9 mouse cellular contexts compared by ENCODE assay signal in genomic region chr5:28123455-28123825, GRCm38 (mm10). TPM values are rescaled to one million over a fixed set of nuclear protein-coding genes. Genes with fewer than 3 reads are reported as not detected.
DNase-seq lines count a peak whose midpoint lies in the region; ATAC-seq and TF ChIP-seq lines count a peak whose summit lies in the region.
"Had no signal": no experiment of that assay in that cellular context is flagged by ENCODE, and none has a peak within 500 bp of the region (broad histone marks: within the 10 kb centered on the region; RNA-seq: fewer than 3 reads in every experiment).

No protein-coding gene starts in this region.

- no peaks in the 10 kb centered on the region for H3K36me3 ChIP-seq in kidney, postnatal 0 days (ENCODE audit: insufficient read depth, low read length)
- H3K36me3 ChIP-seq in limb, embryonic 10.5 days, result no peaks in the 10 kb centered on the region
- H3K36me3 ChIP-seq in neural tube, embryonic 14.5 days (ENCODE audit: control insufficient read depth, insufficient read depth, low read length), result no peaks in the 10 kb centered on the region

- TF ChIP-seq CTCF in kidney, postnatal 0 days (IDR thresholded peaks at IDR 0.05; ENCODE audit: low read depth), result no peak

- no peaks in the 10 kb centered on the region for H3K9me3 ChIP-seq in kidney, postnatal 0 days (replicated peaks; ENCODE audit: low read length)
- no peaks in the 10 kb centered on the region for H3K9me3 ChIP-seq in limb, embryonic 10.5 days (replicated peaks)
- H3K9me3 ChIP-seq in neural tube, embryonic 14.5 days (ENCODE audit: control insufficient read depth, low read length), result no peaks in the 10 kb centered on the region

- no peak for ATAC-seq in kidney, postnatal 0 days (replicated peaks; ENCODE audit: low FRiP score, low read depth)
- 0 out of 2 replicates have a peak, but pooled peaks have one; percentile 21 for ATAC-seq in neural tube, embryonic 14.5 days (ENCODE audit: low read depth)

- peak overlapping the region; percentile 25; the same call in 1 of the 2 replicates for H3K4me2 ChIP-seq in kidney, postnatal 0 days (ENCODE audit: low read length)
- no peak overlapping the region for H3K4me2 ChIP-seq in neural tube, embryonic 14.5 days (ENCODE audit: low read depth, low read length)

- no peak overlapping the region for H3K27ac ChIP-seq in kidney, postnatal 0 days
- no peak overlapping the region for H3K27ac ChIP-seq in limb, embryonic 10.5 days
- H3K27ac ChIP-seq in neural tube, embryonic 14.5 days (ENCODE audit: low read depth, low read length), result no peak overlapping the region
- H3K27ac ChIP-seq: left cerebral cortex, adult 2 months had no signal

- no peak overlapping the region for H3K9ac ChIP-seq in kidney, postnatal 0 days (ENCODE audit: low read depth, low read length)
- no peak overlapping the region for H3K9ac ChIP-seq in neural tube, embryonic 14.5 days (replicated peaks; ENCODE audit: low read depth, low read length)

- H3K4me1 ChIP-seq in kidney, postnatal 0 days (replicated peaks; ENCODE audit: insufficient read depth, low read length), result no peaks in the 10 kb centered on the region; the same call in 1 of the 2 replicates
- peaks cover 6% of the 10 kb centered on the region for H3K4me1 ChIP-seq in limb, embryonic 10.5 days
- H3K4me1 ChIP-seq in neural tube, embryonic 14.5 days (ENCODE audit: control insufficient read depth, insufficient read depth, low read length), result no peaks in the 10 kb centered on the region

- peak; percentile 45 for DNase-seq in embryo, embryonic 10.5 days (ENCODE audit: low spot score)
- no peak for DNase-seq in embryo, embryonic 10 days (ENCODE audit: low spot score)
- no peak for DNase-seq in kidney, postnatal 0 days (ENCODE audit: low spot score)
- DNase-seq in kidney, adult 18-20 months, result no peak
- peak; percentile 50 for DNase-seq in limb, embryonic 10.5 days (ENCODE audit: low spot score)
- DNase-seq in adrenal gland, adult 8-10 months, result no peak
- no peak for DNase-seq in layer of hippocampus, postnatal 10 days (ENCODE audit: low spot score in 2 of 2)

- H3K27me3 ChIP-seq in kidney, postnatal 0 days (ENCODE audit: insufficient read depth, low read length), result peaks cover 67% of the 10 kb centered on the region
- H3K27me3 ChIP-seq in limb, embryonic 10.5 days (ENCODE audit: low read depth, poor library complexity, severe bottlenecking), result peaks cover 100% of the 10 kb centered on the region
- H3K27me3 ChIP-seq in neural tube, embryonic 14.5 days (ENCODE audit: control insufficient read depth, insufficient read depth, low read length), result peaks cover 57% of the 10 kb centered on the region

- H3K4me3 ChIP-seq in kidney, postnatal 0 days (replicated peaks; ENCODE audit: low read depth, low read length), result no peak overlapping the region
- H3K4me3 ChIP-seq in limb, embryonic 10.5 days, result no peak overlapping the region
- H3K4me3 ChIP-seq in neural tube, embryonic 14.5 days (ENCODE audit: low read depth, low read length), result peak overlapping the region; percentile 2; the same call in 1 of the 2 replicates
- H3K4me3 ChIP-seq: left cerebral cortex, adult 2 months had no signal

- 2% methylated on average over 11 of the region's 11 CpGs for WGBS in kidney, postnatal 0 days
- WGBS in limb, embryonic 10.5 days, result 2% methylated on average over 11 of the region's 11 CpGs
- under 1% methylated on average over 11 of the region's 11 CpGs for WGBS in neural tube, embryonic 14.5 days

RNA-seq across cellular contexts. Expression of gene En2, which starts 42.1 kb away (rescaled TPM):
- 0.08 TPM in 1 of 2 replicates, not detected in the other for polyA plus RNA-seq in kidney, postnatal 0 days (2015; fragmentation: Nextera tagmentation; extraction: Ambion mirVana)
- not detected in 2 replicates for polyA plus RNA-seq in limb, embryonic 10.5 days (2016; fragmentation: Nextera tagmentation; extraction: Ambion mirVana)
- not detected in 2 replicates for polyA plus RNA-seq in neural tube, embryonic 14.5 days (2014; fragmentation: Nextera tagmentation; extraction: Ambion mirVana)
- total RNA-seq in adrenal gland, adult 8-10 months (2022), result under 1 TPM in 2 of 4 experiments, not detected in 2; 0.38 to 0.41 TPM
- total RNA-seq in layer of hippocampus, postnatal 10 days (2021), result under 1 TPM; 0.11 to 0.14 TPM

RNA-seq across cellular contexts. Expression of gene Insig1, which starts 52.3 kb away (rescaled TPM):
- 44.3 and 48.7 TPM in 2 replicates for polyA plus RNA-seq in kidney, postnatal 0 days (2015; fragmentation: Nextera tagmentation; extraction: Ambion mirVana)
- 78.8 and 91.0 TPM in 2 replicates for polyA plus RNA-seq in limb, embryonic 10.5 days (2016; fragmentation: Nextera tagmentation; extraction: Ambion mirVana)
- polyA plus RNA-seq in neural tube, embryonic 14.5 days (2014; fragmentation: Nextera tagmentation; extraction: Ambion mirVana), result 72.7 and 78.9 TPM in 2 replicates
- 100 to 1,000 TPM; 117 to 144 (median 135) TPM for total RNA-seq in adrenal gland, adult 8-10 months (2022)
- total RNA-seq in layer of hippocampus, postnatal 10 days (2021), result 10 to 100 TPM; 82.7 to 88.7 TPM

Comparison
In these comparisons a context has a peak if more than half of its experiments do, and no peak if none do; other contexts are left out.
1. DNase-seq: peak in embryo, embryonic 10.5 days (single experiment) and limb, embryonic 10.5 days (single experiment); none in embryo, embryonic 10 days (single experiment), kidney, postnatal 0 days (single experiment), kidney, adult 18-20 months (single experiment), adrenal gland, adult 8-10 months (single experiment) and layer of hippocampus, postnatal 10 days (0 of 2).